Mouse (Mus musculus): ENCODE data around the gene Cited2. TPM values are rescaled to one million over a fixed set of nuclear protein-coding genes. Genes with fewer than 3 reads are reported as not detected.

The Cited2 gene
- 136 and 143 TPM in 2 replicates for polyA plus RNA-seq (2012; ENCODE audit: insufficient read depth, insufficient read length, missing spikeins)

DNA sequence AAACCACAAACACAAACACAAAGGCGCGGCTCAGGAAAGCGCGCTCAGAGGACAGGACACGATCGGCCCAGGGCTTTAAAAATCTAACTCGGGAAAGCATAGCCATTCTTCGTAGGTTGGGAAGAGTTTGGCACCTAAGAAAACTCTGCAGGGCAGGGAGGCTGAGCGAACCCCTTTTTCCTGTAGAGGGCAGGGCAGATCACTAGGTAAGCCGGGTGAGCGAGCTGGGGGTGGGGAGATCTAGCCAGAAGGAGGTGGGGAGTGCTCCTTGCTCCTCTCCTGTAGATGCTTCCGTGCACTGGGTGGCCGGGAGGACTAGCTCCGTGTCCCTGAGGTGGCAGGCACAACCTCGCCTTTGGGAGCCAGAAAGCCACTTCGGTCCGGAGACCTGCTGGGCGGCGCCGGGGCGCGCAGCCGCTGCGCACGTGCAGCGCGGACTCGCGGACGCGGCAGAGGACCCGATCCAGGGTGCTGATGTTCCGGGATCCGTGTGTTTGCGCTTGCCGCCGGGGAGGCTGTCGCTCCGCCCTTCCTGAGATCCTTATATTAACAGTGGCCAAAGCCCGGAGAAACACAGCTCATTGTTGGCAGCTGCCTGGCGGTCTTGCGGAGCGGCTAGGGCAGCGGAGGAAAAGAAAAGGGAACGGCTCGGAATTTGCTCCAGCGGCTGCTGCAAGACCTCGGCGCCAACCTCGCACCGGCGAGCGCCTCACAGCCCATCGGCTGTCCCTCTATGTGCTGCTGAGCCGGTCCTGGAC lies at the start of gene Cited2:
Gene Cited2, plus strand, starts transcription at position 566 of the 758 bp plus-strand sequence.
- Histone ChIP-seq H3K27ac (ENCODE audit: insufficient read depth, low read depth, low read length) (peak within 1 kb of the TSS; percentile 99), H3K4me3 (ENCODE audit: insufficient read depth, low read length) (peak within 1 kb of the TSS; percentile 97), H3K4me1 (ENCODE audit: control insufficient read depth, insufficient read depth, low read length) (peaks cover 32% of the 10 kb centered on the region)
- peak; percentile 99 for TF ChIP-seq POLR2A (IDR thresholded peaks at IDR 0.05; ENCODE audit: borderline replicate concordance, low read depth, low read length)
- no peak; the same call in 1 of the 2 replicates for TF ChIP-seq CTCF (IDR thresholded peaks at IDR 0.05; ENCODE audit: low read depth, low read length)

DNA sequence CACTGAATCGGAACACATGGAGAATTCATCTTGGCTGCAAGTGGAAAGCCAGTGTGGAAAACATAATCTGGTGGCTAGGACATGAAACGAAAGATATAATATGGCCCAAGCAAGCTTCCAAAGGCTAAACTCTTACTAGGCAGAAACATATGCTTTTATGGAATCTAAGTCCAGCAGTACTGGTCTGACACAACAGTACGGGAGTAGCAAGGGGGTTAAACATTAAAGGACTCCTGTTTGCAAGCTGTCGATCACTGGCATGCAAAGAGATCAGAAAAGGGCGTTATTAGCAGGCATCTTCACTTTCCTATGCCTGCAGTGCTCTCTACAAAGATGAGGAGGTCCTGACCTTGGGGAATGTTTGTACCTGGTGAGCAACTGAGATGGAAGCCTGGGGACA lies 48.6 kb upstream of the Cited2 start:
- no peak overlapping the region for H3K4me3 ChIP-seq (ENCODE audit: insufficient read depth, low read length)
- no peak for TF ChIP-seq CTCF (IDR thresholded peaks at IDR 0.05; ENCODE audit: low read depth, low read length)
- TF ChIP-seq POLR2A (IDR thresholded peaks at IDR 0.05; ENCODE audit: borderline replicate concordance, low read depth, low read length): no peak
- peaks cover 8% of the 10 kb centered on the region for H3K4me1 ChIP-seq (ENCODE audit: control insufficient read depth, insufficient read depth, low read length)
- no peak overlapping the region for H3K27ac ChIP-seq (ENCODE audit: insufficient read depth, low read depth, low read length)

DNA sequence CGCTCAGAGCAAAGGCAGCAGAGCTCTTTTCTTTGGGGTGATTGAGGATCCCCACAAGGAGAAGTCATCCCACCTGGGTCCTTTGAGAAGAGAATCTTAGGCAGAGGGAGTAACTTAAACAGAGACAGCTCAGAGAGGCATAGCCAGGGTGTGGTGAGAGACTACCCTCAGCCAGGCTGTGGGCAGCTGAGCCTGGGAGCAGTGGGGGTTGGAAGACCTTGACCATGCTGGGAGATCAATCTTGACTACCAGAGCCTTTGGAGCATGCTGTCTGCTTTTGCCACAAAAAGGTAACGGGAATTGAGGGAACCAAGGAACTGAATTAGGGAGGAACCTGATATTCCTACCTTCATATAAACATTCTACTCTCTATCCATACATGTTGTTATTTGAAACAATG lies 48.1 kb upstream of the Cited2 start:
- H3K27ac ChIP-seq (ENCODE audit: insufficient read depth, low read depth, low read length): no peak overlapping the region
- H3K4me1 ChIP-seq (ENCODE audit: control insufficient read depth, insufficient read depth, low read length): peaks cover 4% of the 10 kb centered on the region
- H3K4me3 ChIP-seq (ENCODE audit: insufficient read depth, low read length): no peak overlapping the region
- TF ChIP-seq POLR2A (IDR thresholded peaks at IDR 0.05; ENCODE audit: borderline replicate concordance, low read depth, low read length): no peak

DNA sequence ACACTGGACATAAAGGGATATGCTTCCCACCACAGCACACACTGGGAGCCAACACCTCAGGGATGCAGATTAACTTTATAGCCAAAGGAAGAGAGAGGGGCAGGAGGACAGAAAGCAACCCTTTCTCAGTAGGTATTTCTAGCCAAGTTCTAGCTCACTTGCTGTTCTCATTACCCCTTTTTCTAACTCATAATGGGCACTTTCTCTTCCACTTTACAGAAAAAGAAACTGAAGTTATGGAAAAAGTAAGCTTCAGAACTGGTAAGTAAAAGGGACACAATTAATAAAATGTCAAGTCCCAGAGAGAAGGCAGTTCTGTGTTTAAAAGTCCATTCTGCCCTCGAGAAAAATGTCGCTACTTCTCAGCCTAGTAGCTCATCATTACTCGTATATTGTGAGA lies 46.6 kb upstream of the Cited2 start:
- TF ChIP-seq POLR2A (IDR thresholded peaks at IDR 0.05; ENCODE audit: borderline replicate concordance, low read depth, low read length): no peak

DNA sequence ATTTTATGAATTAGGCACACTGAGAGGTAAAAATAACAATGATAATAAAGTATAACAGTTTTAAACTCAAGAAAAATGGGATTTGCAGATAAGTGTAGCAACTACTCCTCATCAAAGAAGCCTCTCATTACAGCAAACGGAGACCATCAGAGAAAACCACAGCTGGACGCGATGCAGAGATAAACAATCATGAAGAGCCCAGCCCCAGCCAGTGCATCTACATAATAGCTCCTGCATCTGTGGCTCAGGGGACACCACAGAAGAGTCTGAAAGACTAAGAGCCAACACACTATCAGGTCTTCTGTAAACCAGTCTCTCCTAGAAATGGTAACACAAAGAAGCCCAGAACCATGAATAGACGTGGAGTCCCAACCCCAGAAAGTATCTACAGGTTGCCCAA lies 45.7 kb upstream of the Cited2 start:
- Histone ChIP-seq H3K4me3 (ENCODE audit: insufficient read depth, low read length) (no peak overlapping the region), H3K4me1 (ENCODE audit: control insufficient read depth, insufficient read depth, low read length) (peaks cover 4% of the 10 kb centered on the region), H3K27ac (ENCODE audit: insufficient read depth, low read depth, low read length) (no peak overlapping the region)
- no peak for TF ChIP-seq CTCF (IDR thresholded peaks at IDR 0.05; ENCODE audit: low read depth, low read length)
- no peak for TF ChIP-seq POLR2A (IDR thresholded peaks at IDR 0.05; ENCODE audit: borderline replicate concordance, low read depth, low read length)

More for the DNA sequence above, 46.6 kb upstream of the Cited2 start:
- Histone ChIP-seq H3K4me1 (ENCODE audit: control insufficient read depth, insufficient read depth, low read length) (peaks cover 4% of the 10 kb centered on the region), H3K4me3 (ENCODE audit: insufficient read depth, low read length) (no peak overlapping the region), H3K27ac (ENCODE audit: insufficient read depth, low read depth, low read length) (no peak overlapping the region)

DNA sequence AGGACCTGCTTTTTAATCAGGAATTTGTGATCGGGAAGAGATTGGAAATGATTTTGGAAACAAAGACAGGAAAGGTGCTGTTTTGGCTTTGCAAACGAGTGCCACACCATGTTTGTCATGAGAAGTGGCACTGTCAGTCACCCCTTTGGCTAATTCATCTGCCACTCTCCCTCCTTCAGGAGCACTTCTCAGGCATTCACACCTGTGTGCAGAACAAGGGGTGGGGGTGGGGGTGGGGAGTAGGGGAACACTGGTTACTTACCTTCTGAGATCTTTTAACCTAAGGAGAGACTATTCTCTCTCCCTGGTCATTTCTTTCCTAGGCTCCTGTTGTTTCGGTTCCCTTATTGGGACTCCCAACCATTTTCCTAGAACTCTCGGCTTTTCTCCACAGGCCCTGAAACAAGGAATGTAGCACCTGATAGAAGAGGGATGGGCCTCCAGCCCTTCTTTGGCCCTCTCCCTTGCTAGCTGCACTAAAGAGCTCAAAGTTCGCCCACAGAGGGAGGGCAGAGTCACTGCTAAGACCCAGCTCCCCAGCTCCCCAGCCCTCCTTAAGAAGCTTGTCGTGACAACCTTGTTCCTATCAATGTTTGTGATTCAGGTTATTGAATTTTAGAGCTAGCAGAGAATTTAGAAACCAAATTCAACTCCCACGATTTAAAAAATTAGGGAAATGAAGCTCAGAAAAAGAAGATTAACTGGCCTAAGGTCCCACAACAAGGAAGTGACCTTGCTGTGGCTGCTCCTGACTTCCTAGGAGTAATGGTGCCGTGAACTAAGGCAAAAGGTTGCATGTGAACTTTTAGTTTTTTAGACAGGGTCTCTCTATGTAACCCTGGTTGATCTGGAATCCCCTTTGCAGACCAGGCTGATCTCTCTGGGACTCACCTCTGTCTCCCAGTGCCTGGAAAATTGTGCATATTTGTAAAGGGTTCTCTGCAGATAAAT lies 42.3 kb upstream of the Cited2 start:
- no peak overlapping the region for H3K27ac ChIP-seq (ENCODE audit: insufficient read depth, low read depth, low read length)
- peaks cover 14% of the 10 kb centered on the region for H3K4me1 ChIP-seq (ENCODE audit: control insufficient read depth, insufficient read depth, low read length)
- TF ChIP-seq POLR2A (IDR thresholded peaks at IDR 0.05; ENCODE audit: borderline replicate concordance, low read depth, low read length) (no peak), CTCF (IDR thresholded peaks at IDR 0.05; ENCODE audit: low read depth, low read length) (no peak)
- H3K4me3 ChIP-seq (ENCODE audit: insufficient read depth, low read length): no peak overlapping the region

DNA sequence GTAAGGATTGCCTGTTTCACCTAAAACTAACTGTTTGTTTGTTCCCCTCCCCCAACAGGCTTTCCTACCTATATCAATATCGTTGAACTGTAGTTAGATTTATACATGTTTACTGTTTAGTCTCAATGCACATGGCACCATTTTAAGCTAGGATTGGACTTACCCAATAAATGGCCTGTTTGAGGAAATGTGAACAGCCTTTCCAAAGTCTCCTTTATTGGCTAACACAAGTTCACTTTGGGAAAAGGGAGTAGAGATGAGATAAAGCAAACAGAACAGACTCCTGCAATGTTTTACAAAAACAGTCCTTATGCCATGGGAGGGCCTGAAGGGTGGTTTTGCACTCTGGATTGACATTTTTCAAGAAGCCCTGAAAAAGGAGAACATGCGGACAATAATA lies 41.6 kb upstream of the Cited2 start:
- Histone ChIP-seq H3K4me3 (ENCODE audit: insufficient read depth, low read length) (no peak overlapping the region), H3K4me1 (ENCODE audit: control insufficient read depth, insufficient read depth, low read length) (peaks cover 14% of the 10 kb centered on the region), H3K27ac (ENCODE audit: insufficient read depth, low read depth, low read length) (no peak overlapping the region)
- no peak for TF ChIP-seq POLR2A (IDR thresholded peaks at IDR 0.05; ENCODE audit: borderline replicate concordance, low read depth, low read length)
- no peak for TF ChIP-seq CTCF (IDR thresholded peaks at IDR 0.05; ENCODE audit: low read depth, low read length)

DNA sequence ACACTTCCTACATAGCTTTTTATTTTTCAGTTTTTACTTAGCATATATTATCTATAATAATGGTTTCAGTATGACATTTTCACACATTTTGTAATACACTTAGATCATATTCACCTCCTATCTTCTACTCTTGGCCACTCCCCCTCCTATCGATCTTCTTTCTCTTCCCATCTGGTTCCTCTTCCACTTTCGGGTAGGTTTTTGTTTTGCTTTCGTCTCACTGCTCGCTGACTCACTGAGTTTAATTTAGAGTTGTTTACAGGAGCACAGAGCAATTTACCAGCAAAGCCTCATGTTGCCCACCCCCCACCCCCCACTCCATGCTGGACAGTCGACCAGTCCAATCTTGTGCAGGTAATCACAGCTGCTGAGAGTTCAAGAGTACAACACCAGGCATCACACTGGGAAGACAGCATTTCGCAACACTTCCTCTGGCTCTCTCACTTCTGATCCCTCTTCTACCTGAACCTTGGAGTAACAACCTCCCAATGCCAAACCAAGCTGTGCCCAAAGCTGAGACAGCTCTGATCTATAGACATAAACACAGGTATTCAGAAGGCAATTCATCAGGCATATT lies 39.1 kb upstream of the Cited2 start:
- TF ChIP-seq CTCF (IDR thresholded peaks at IDR 0.05; ENCODE audit: low read depth, low read length) (no peak), POLR2A (IDR thresholded peaks at IDR 0.05; ENCODE audit: borderline replicate concordance, low read depth, low read length) (no peak)
- Histone ChIP-seq H3K4me1 (ENCODE audit: control insufficient read depth, insufficient read depth, low read length) (peaks cover 14% of the 10 kb centered on the region), H3K4me3 (ENCODE audit: insufficient read depth, low read length) (peak overlapping the region; percentile 60), H3K27ac (ENCODE audit: insufficient read depth, low read depth, low read length) (peak overlapping the region; percentile 43)

DNA sequence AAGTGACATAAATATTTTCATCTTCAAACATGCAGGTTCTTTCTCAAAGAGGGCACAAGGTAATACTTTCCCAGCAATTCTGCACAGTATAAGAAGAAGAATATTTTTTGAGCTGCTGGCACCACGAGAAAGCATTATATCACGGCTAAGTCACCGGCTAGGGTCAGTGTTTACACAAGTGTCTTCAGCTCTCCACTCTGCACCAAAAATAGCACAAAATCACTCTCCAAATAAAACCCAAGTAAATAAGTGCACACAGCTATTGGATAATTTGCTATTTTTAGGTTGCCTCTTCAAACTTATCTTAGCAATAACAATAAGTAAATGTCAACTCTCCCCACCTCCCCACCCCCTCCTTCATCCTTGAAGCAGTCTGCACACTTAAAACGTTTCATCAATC lies 33.2 kb upstream of the Cited2 start:
- H3K4me3 ChIP-seq (ENCODE audit: insufficient read depth, low read length): no peak overlapping the region
- peaks cover 10% of the 10 kb centered on the region for H3K4me1 ChIP-seq (ENCODE audit: control insufficient read depth, insufficient read depth, low read length)
- no peak overlapping the region for H3K27ac ChIP-seq (ENCODE audit: insufficient read depth, low read depth, low read length)
- TF ChIP-seq CTCF (IDR thresholded peaks at IDR 0.05; ENCODE audit: low read depth, low read length) (no peak), POLR2A (IDR thresholded peaks at IDR 0.05; ENCODE audit: borderline replicate concordance, low read depth, low read length) (no peak)
